Mouse (Mus musculus) CH12.LX (cell line): ENCODE data around the gene Aldoc. TPM values are rescaled to one million over a fixed set of nuclear protein-coding genes. Genes with fewer than 3 reads are reported as not detected.
A peak's percentile ranks its signal among the peaks of the same experiment; 100 is the strongest.

Source experiments
- DNase-seq: peaks from one replicate; pipeline ENCODE4 v3.0.0-alpha.2; 2013; ENCODE audit errors: extremely low read depth
- H3K27ac ChIP-seq: 2 replicates; pipeline ENCODE4 v1.5.1; 2012; ENCODE audit warnings: low read depth, mild to moderate bottlenecking, control low read depth, moderate library complexity; ENCODE audit not compliant: insufficient read depth
- H3K27me3 ChIP-seq: replicated peaks from 2 replicates; pipeline ENCODE3; 2012; ENCODE audit warnings: inconsistent platforms
- H3K36me3 ChIP-seq, 2 experiments: replicated peaks in 1 of 2; 2 replicates each; pipeline versions ENCODE3 to v1.6.1; 2012; ENCODE audit warnings: inconsistent platforms in 1 of 2, low read length in 1 of 2, mild to moderate bottlenecking in 1 of 2, mixed read lengths in 1 of 2, moderate library complexity in 1 of 2; ENCODE audit not compliant: control insufficient read depth in 1 of 2, insufficient read depth in 1 of 2
- H3K4me1 ChIP-seq, 2 experiments: 2 replicates each; pipeline ENCODE4 v1.6.1; 2012; ENCODE audit warnings: inconsistent platforms in 1 of 2, moderate library complexity in 1 of 2; ENCODE audit not compliant: insufficient read depth in 2 of 2, control insufficient read depth in 1 of 2
- H3K4me2 ChIP-seq: 2 replicates; pipeline ENCODE4 v1.6.1; 2012; ENCODE audit warnings: low read depth, mild to moderate bottlenecking, control low read depth; ENCODE audit not compliant: poor library complexity, insufficient read depth, severe bottlenecking
- H3K4me3 ChIP-seq, 3 experiments: fragments of 150-350 bp in 1 of 3; sonication (generic) in 1 of 3; replicated peaks in 1 of 3; 2 replicates each; pipeline versions ENCODE3 to v1.5.1; 2011 to 2012; ENCODE audit warnings: low read depth in 2 of 3, low read length in 2 of 3, mild to moderate bottlenecking in 2 of 3, moderate library complexity in 2 of 3, control low read depth in 1 of 3, improper control_type of control experiment in 1 of 3, inconsistent platforms in 1 of 3, mixed read lengths in 1 of 3; ENCODE audit not compliant: poor library complexity in 1 of 3
- H3K79me2 ChIP-seq: replicated peaks from 2 replicates; pipeline ENCODE4 v1.6.1; 2012; ENCODE audit warnings: mild to moderate bottlenecking, moderate library complexity; ENCODE audit not compliant: control insufficient read depth, poor library complexity, insufficient read depth, severe bottlenecking; ENCODE audit errors: extremely low read depth
- H3K9ac ChIP-seq: 2 replicates; pipeline ENCODE4 v1.6.1; 2012; ENCODE audit warnings: low read depth, mild to moderate bottlenecking, control low read depth, moderate library complexity; ENCODE audit not compliant: insufficient read depth
- H3K9me3 ChIP-seq: replicated peaks from 2 replicates; pipeline ENCODE3; 2012; ENCODE audit warnings: low read length, inconsistent platforms, mixed read lengths
- CTCF ChIP-seq, 2 experiments: IDR thresholded peaks in 1 of 2; conservative IDR thresholded peaks in 1 of 2; 2 replicates each; pipeline ENCODE4 v1.5.1; 2011 to 2012; ENCODE audit warnings: low read depth in 2 of 2, low read length in 2 of 2, improper control_type of control experiment in 1 of 2, inconsistent platforms in 1 of 2, mild to moderate bottlenecking in 1 of 2, moderate library complexity in 1 of 2
- E2F4 ChIP-seq: IDR thresholded peaks from 2 replicates; pipeline ENCODE4 v1.6.1; 2011; ENCODE audit warnings: low read depth, low read length, improper control_type of control experiment; ENCODE audit not compliant: insufficient replicate concordance
- ELF1 ChIP-seq: IDR thresholded peaks from 2 replicates; pipeline ENCODE4 v1.6.1; 2014; ENCODE audit warnings: low read depth, mild to moderate bottlenecking, inconsistent platforms, low read length, improper control_type of control experiment
- HCFC1 ChIP-seq: IDR thresholded peaks from 2 replicates; pipeline ENCODE4 v1.6.1; 2012; ENCODE audit warnings: low read depth, mild to moderate bottlenecking, inconsistent platforms, low read length, improper control_type of control experiment
- JUN ChIP-seq: IDR thresholded peaks from 2 replicates; pipeline ENCODE4 v1.6.1; 2011; ENCODE audit warnings: low read depth, mild to moderate bottlenecking, low read length, improper control_type of control experiment, moderate library complexity; ENCODE audit not compliant: insufficient read depth
- JUND ChIP-seq: conservative IDR thresholded peaks from 2 replicates; pipeline ENCODE4 v1.6.1; 2011; ENCODE audit warnings: low read depth, low read length, improper control_type of control experiment
- MEF2A ChIP-seq: IDR thresholded peaks from 2 replicates; pipeline ENCODE4 v1.6.1; 2014; ENCODE audit warnings: low read depth, mild to moderate bottlenecking, inconsistent platforms, low read length, improper control_type of control experiment, borderline replicate concordance
- MYC ChIP-seq: IDR thresholded peaks from 2 replicates; pipeline ENCODE4 v1.6.1; 2011; ENCODE audit warnings: low read depth, mild to moderate bottlenecking, improper control_type of control experiment, low read length
- POLR2AphosphoS2 ChIP-seq: IDR thresholded peaks from 2 replicates; pipeline ENCODE4 v1.6.1; 2011; ENCODE audit warnings: low read depth, low read length, improper control_type of control experiment
- RAD21 ChIP-seq: IDR thresholded peaks from 2 replicates; pipeline ENCODE4 v1.6.1; 2011; ENCODE audit warnings: low read depth, mild to moderate bottlenecking, low read length, improper control_type of control experiment, moderate library complexity
- SIN3A ChIP-seq: IDR thresholded peaks from 2 replicates; pipeline ENCODE4 v1.6.1; 2012; ENCODE audit warnings: low read length, improper control_type of control experiment, inconsistent platforms
- TCF12 ChIP-seq: IDR thresholded peaks from 2 replicates; pipeline ENCODE4 v1.6.1; 2014; ENCODE audit warnings: low read depth, mild to moderate bottlenecking, inconsistent platforms, low read length, improper control_type of control experiment
- USF2 ChIP-seq: conservative IDR thresholded peaks from 2 replicates; pipeline ENCODE4 v1.6.1; 2011; ENCODE audit warnings: low read depth, low read length, improper control_type of control experiment
- ZC3H11A ChIP-seq: IDR thresholded peaks from 2 replicates; pipeline ENCODE4 v1.6.1; 2012; ENCODE audit warnings: low read depth, mild to moderate bottlenecking, inconsistent platforms, low read length, improper control_type of control experiment
- ZMIZ1 ChIP-seq: IDR thresholded peaks from 2 replicates; pipeline ENCODE4 v1.6.1; 2012; ENCODE audit warnings: low read depth, mild to moderate bottlenecking, inconsistent platforms, low read length, improper control_type of control experiment
- dilution Hi-C: fragments of 300-500 bp; cut with MboI; formaldehyde crosslinking; loops from 2 replicates; pipeline ENCODE4 v1.14.3; 2020; ENCODE audit warnings: low sequenced_read_pairs; ENCODE audit not compliant: extremely low pct_unique_long_range_greater_than_20kb, extremely low pct_ligation_motif_present
- in situ Hi-C: fragments of 300-500 bp; cut with MboI; formaldehyde crosslinking; loops from 3 replicates; pipeline ENCODE4 v1.14.3; 2019; ENCODE audit warnings: low sequenced_read_pairs, low pct_ligation_motif_present, low pct_unique_long_range_greater_than_20kb, mixed read lengths
- polyA plus RNA-seq: library from polyadenylated mRNA; unstranded; fragments of >175 nt; gene quantifications from 2 replicates; pipeline ENCODE4 v1.2.1, GENCODE M21; 2012; ENCODE audit warnings: low read depth; ENCODE audit not compliant: insufficient read length
- total RNA-seq, 2 experiments: library from RNA; depleted of rRNA; stranded (reverse); fragments of 300-350 nt in 1 of 2; fragments of >200 nt in 1 of 2; gene quantifications; 2 replicates each; pipeline ENCODE4 v1.2.3; 2012 to 2014

The Aldoc gene
- total and polyA plus RNA-seq, 3 experiments, result 25.0 to 119 (median 90.2) TPM

- peaks cover 2 to 53% of the 10 kb centered on the region in 2 experiments; a peak in 3 of 4 replicates for H3K4me1 ChIP-seq
- H3K36me3 ChIP-seq, result peaks cover 42 to 60% of the 10 kb centered on the region in 2 experiments
- in situ Hi-C loops, result no loop called here
Observed at GRCm38 (mm10) chr11:78305272-78305671, 17.5 kb upstream of the Aldoc start.

GRCm38 (mm10) chr11:78310861-78311511 lies 11.8 kb upstream of the Aldoc start:
- Histone ChIP-seq H3K36me3 (peaks cover 62 to 88% of the 10 kb centered on the region in 2 experiments), H3K9me3 (no peaks in the 10 kb centered on the region), H3K27ac (no peak overlapping the region), H3K4me2 (no peak overlapping the region), H3K9ac (no peak overlapping the region), H3K4me3 (no peak overlapping the region), H3K79me2 (peaks cover 8% of the 10 kb centered on the region), H3K27me3 (no peaks in the 10 kb centered on the region), H3K4me1 (peaks cover 4 to 33% of the 10 kb centered on the region in 2 experiments; a peak in 3 of 4 replicates)
- TF ChIP-seq RAD21 (no peak), POLR2AphosphoS2 (no peak), SIN3A (no peak), CTCF (conservative IDR thresholded peaks at IDR 0.05 in 1 of 2, IDR thresholded peaks at IDR 0.05 in 1 of 2; ENCODE audit: low read depth in 2 of 2, low read length in 2 of 2) (no peak), MYC (no peak), ZMIZ1 (no peak), TCF12 (no peak), JUND (no peak), E2F4 (no peak)
- peak; percentile 29 for DNase-seq
- in situ Hi-C loops (no loop called here), dilution Hi-C loops (no loop called here)

More at GRCm38 (mm10) chr11:78305272-78305671, 17.5 kb upstream of the Aldoc start:
- H3K4me3 ChIP-seq, result no peak overlapping the region
- no peak overlapping the region for H3K9ac ChIP-seq
- no peak overlapping the region; the same call in 1 of the 2 replicates for H3K4me2 ChIP-seq
- H3K27me3 ChIP-seq, result no peaks in the 10 kb centered on the region
- dilution Hi-C loops, result no loop called here
- no peaks in the 10 kb centered on the region for H3K9me3 ChIP-seq
- DNase-seq, result no peak
- TF ChIP-seq MEF2A, result no peak
- no peak for TF ChIP-seq JUN
- no peak for TF ChIP-seq USF2
- no peak for TF ChIP-seq ZC3H11A
- TF ChIP-seq ELF1, result no peak
- TF ChIP-seq POLR2AphosphoS2, result no peak
- no peak for TF ChIP-seq HCFC1
- H3K79me2 ChIP-seq, result peaks cover 33% of the 10 kb centered on the region
- no peak overlapping the region for H3K27ac ChIP-seq
